ENCODE assay signal across 21 mouse cellular contexts in the genomic region with DNA sequence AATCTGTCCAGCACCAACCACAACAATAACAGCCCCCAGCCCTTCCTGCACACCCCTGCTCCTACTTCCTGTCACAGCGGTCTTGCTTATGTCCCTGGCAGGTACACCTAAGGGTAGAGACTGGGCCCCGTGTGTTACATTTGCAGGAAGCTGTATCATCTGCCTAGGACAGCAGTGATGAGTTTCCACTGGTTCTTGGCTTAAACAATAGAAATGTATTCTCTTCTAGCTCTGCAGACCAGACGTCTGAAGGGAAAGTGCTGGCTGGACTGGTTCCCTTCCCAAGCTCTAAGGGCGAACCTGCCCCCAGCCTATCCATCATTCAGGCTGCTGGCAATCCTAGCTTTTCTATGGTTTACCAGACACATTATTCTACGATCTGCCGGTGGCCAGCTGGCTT. TPM values are rescaled to one million over a fixed set of nuclear protein-coding genes. Genes with fewer than 3 reads are reported as not detected.
DNase-seq lines count a peak whose midpoint lies in the region; ATAC-seq and TF ChIP-seq lines count a peak whose summit lies in the region.
"Had no signal": no experiment of that assay in that cellular context is flagged by ENCODE, and none has a peak within 500 bp of the region (broad histone marks: within the 10 kb centered on the region; RNA-seq: fewer than 3 reads in every experiment).

No protein-coding gene starts in this region.

- H3K9me3 ChIP-seq in kidney, postnatal 0 days (replicated peaks; ENCODE audit: low read length): no peaks in the 10 kb centered on the region
- no peaks in the 10 kb centered on the region for H3K9me3 ChIP-seq in midbrain, embryonic 14.5 days (ENCODE audit: control insufficient read depth, low read length)
- H3K9me3 ChIP-seq: intestine, embryonic 15.5 days; lung, embryonic 15.5 days; midbrain, embryonic 13.5 days; neural tube, embryonic 15.5 days had no signal

- no peaks in the 10 kb centered on the region for H3K27me3 ChIP-seq in kidney, adult 2 months (replicated peaks; ENCODE audit: control insufficient read depth, insufficient read depth, low read length)
- no peaks in the 10 kb centered on the region for H3K27me3 ChIP-seq in kidney, postnatal 0 days (ENCODE audit: insufficient read depth, low read length)
- H3K27me3 ChIP-seq in midbrain, embryonic 14.5 days (ENCODE audit: control insufficient read depth, insufficient read depth, low read length): no peaks in the 10 kb centered on the region
- H3K27me3 ChIP-seq: hindbrain, embryonic 12.5 days; intestine, embryonic 15.5 days; lung, embryonic 15.5 days; midbrain, embryonic 13.5 days; neural tube, embryonic 15.5 days had no signal

- TF ChIP-seq POLR2A in kidney, adult 2 months (IDR thresholded peaks at IDR 0.05; ENCODE audit: low read depth, low read length): no peak

- no peak overlapping the region for H3K9ac ChIP-seq in kidney, postnatal 0 days (ENCODE audit: low read depth, low read length)
- no peak overlapping the region for H3K9ac ChIP-seq in midbrain, embryonic 14.5 days (replicated peaks; ENCODE audit: low read length)
- H3K9ac ChIP-seq: hindbrain, embryonic 12.5 days; intestine, embryonic 15.5 days; lung, embryonic 15.5 days; midbrain, embryonic 13.5 days; neural tube, embryonic 15.5 days had no signal

- ATAC-seq in kidney, postnatal 0 days (replicated peaks; ENCODE audit: low FRiP score, low read depth): no peak
- no peak for ATAC-seq in midbrain, embryonic 14.5 days (ENCODE audit: low FRiP score, low TSS enrichment)
- ATAC-seq: forebrain, embryonic 16.5 days; intestine, embryonic 15.5 days; midbrain, embryonic 13.5 days had no signal

- DNase-seq in kidney, adult 2 months: peak; percentile 61
- DNase-seq in kidney, adult 18-20 months: no peak
- DNase-seq in thymus, postnatal 14 days: peak; percentile 6
- no peak for DNase-seq in thymus, postnatal 25 days
- peak; percentile 34 for DNase-seq in kidney, postnatal 0 days (ENCODE audit: low spot score)
- DNase-seq in spleen, postnatal 36 days (ENCODE audit: low spot score in 2 of 2): no peak
- DNase-seq in midbrain, embryonic 14.5 days: no peak
- DNase-seq: cerebellum, adult 2 months; gastrocnemius, postnatal 25 days; left cerebral cortex, postnatal 4 days; right cerebral cortex, postnatal 4 days; thymus, adult 2 months had no signal

- no peak overlapping the region for H3K27ac ChIP-seq in kidney, adult 2 months (ENCODE audit: insufficient read depth, low read depth, low read length)
- no peak overlapping the region for H3K27ac ChIP-seq in kidney, postnatal 0 days
- no peak overlapping the region for H3K27ac ChIP-seq in midbrain, embryonic 14.5 days (replicated peaks; ENCODE audit: low read depth, low read length)
- H3K27ac ChIP-seq: hindbrain, embryonic 12.5 days; intestine, embryonic 15.5 days; lung, embryonic 15.5 days; midbrain, embryonic 13.5 days; neural tube, embryonic 15.5 days had no signal

- no peaks in the 10 kb centered on the region for H3K36me3 ChIP-seq in kidney, adult 2 months (ENCODE audit: control insufficient read depth, insufficient read depth, low read length)
- no peaks in the 10 kb centered on the region for H3K36me3 ChIP-seq in kidney, postnatal 0 days (ENCODE audit: insufficient read depth, low read length)
- no peaks in the 10 kb centered on the region for H3K36me3 ChIP-seq in midbrain, embryonic 14.5 days (ENCODE audit: control insufficient read depth, insufficient read depth, low read length)
- H3K36me3 ChIP-seq: hindbrain, embryonic 12.5 days; intestine, embryonic 15.5 days; lung, embryonic 15.5 days; midbrain, embryonic 13.5 days; neural tube, embryonic 15.5 days had no signal

- H3K4me1 ChIP-seq in kidney, adult 2 months (ENCODE audit: control insufficient read depth, insufficient read depth, low read length): no peaks in the 10 kb centered on the region
- H3K4me1 ChIP-seq in kidney, postnatal 0 days (replicated peaks; ENCODE audit: insufficient read depth, low read length): no peaks in the 10 kb centered on the region
- no peaks in the 10 kb centered on the region for H3K4me1 ChIP-seq in midbrain, embryonic 14.5 days (ENCODE audit: control insufficient read depth, insufficient read depth, low read length)
- H3K4me1 ChIP-seq: hindbrain, embryonic 12.5 days; intestine, embryonic 15.5 days; lung, embryonic 15.5 days; midbrain, embryonic 13.5 days; neural tube, embryonic 15.5 days had no signal

- WGBS in kidney, adult 2 months: 38% methylated on average over 6 of the region's 6 CpGs
- WGBS in kidney, postnatal 0 days: 36% methylated on average over 6 of the region's 6 CpGs
- WGBS in midbrain, embryonic 14.5 days: 77% methylated on average over 6 of the region's 6 CpGs

- H3K4me2 ChIP-seq in kidney, postnatal 0 days (ENCODE audit: low read length): no peak overlapping the region
- no peak overlapping the region for H3K4me2 ChIP-seq in midbrain, embryonic 14.5 days (ENCODE audit: low read length)
- H3K4me2 ChIP-seq: hindbrain, embryonic 12.5 days; intestine, embryonic 15.5 days; liver, embryonic 11.5 days; lung, embryonic 15.5 days; midbrain, embryonic 13.5 days; neural tube, embryonic 15.5 days had no signal

- no peak for TF ChIP-seq CTCF in kidney, adult 2 months (conservative IDR thresholded peaks at IDR 0.05; ENCODE audit: insufficient read depth, insufficient read length, low read depth, low read length)
- TF ChIP-seq CTCF in kidney, postnatal 0 days (IDR thresholded peaks at IDR 0.05; ENCODE audit: low read depth): no peak

- no peak overlapping the region for H3K4me3 ChIP-seq in kidney, adult 2 months (ENCODE audit: insufficient read depth, low read depth, low read length)
- no peak overlapping the region for H3K4me3 ChIP-seq in kidney, postnatal 0 days (replicated peaks; ENCODE audit: low read depth, low read length)
- no peak overlapping the region for H3K4me3 ChIP-seq in midbrain, embryonic 14.5 days (replicated peaks; ENCODE audit: low read depth, low read length)
- H3K4me3 ChIP-seq: erythroblast, embryonic 14.5 days; hindbrain, embryonic 12.5 days; intestine, embryonic 15.5 days; lung, embryonic 15.5 days; midbrain, embryonic 13.5 days; myocyte; neural tube, embryonic 15.5 days had no signal

RNA-seq across cellular contexts. Expression of a gene that starts 44.0 kb away (rescaled TPM):
- 173 and 194 TPM in 2 replicates for polyA plus RNA-seq in kidney, adult 2 months (2012; rRNA removed)
- 333 and 339 TPM in 2 replicates for polyA plus RNA-seq in kidney, postnatal 0 days (2015; fragmentation: Nextera tagmentation; extraction: Ambion mirVana)
- polyA plus RNA-seq in midbrain, embryonic 14.5 days (2014; fragmentation: Nextera tagmentation; extraction: Ambion mirVana): 288 and 301 TPM in 2 replicates

Comparison
In these comparisons a context has a peak if more than half of its experiments do, and no peak if none do; other contexts are left out.
1. DNase-seq: peak in kidney, adult 2 months (single experiment), thymus, postnatal 14 days (single experiment) and kidney, postnatal 0 days (single experiment); none in kidney, adult 18-20 months (single experiment), thymus, postnatal 25 days (single experiment), spleen, postnatal 36 days (0 of 2) and midbrain, embryonic 14.5 days (single experiment).